Mouse (Mus musculus) megakaryocyte, embryonic 14.5 days (primary cell): ENCODE measurements around the gene Aph1a. TPM values are rescaled to one million over a fixed set of nuclear protein-coding genes. Genes with fewer than 3 reads are reported as not detected.

Experiments used
- H3K27me3 ChIP-seq: replicated peaks from 2 replicates; pipeline ENCODE3; 2012; ENCODE audit warnings: inconsistent platforms
- H3K36me3 ChIP-seq: replicated peaks from 2 replicates; pipeline ENCODE3; 2012; ENCODE audit warnings: low read length, inconsistent platforms, mixed read lengths
- H3K4me1 ChIP-seq: 2 replicates; pipeline ENCODE4 v1.6.1; 2012; ENCODE audit warnings: inconsistent platforms
- H3K4me3 ChIP-seq: replicated peaks from 2 replicates; pipeline ENCODE3; 2012; ENCODE audit warnings: moderate library complexity, mild to moderate bottlenecking, inconsistent platforms
- H3K9me3 ChIP-seq: 2 replicates; pipeline ENCODE4 v1.6.1; 2012; ENCODE audit warnings: inconsistent platforms
- FLI1 ChIP-seq: IDR thresholded peaks from 2 replicates; pipeline ENCODE4 v1.6.1; 2012; ENCODE audit warnings: low read length, inconsistent platforms, mixed read lengths
- GATA1 ChIP-seq: IDR thresholded peaks from 3 replicates; pipeline ENCODE4 v1.6.1; 2012; ENCODE audit warnings: mixed read lengths, low read length, inconsistent platforms, borderline replicate concordance
- polyA plus RNA-seq: library from polyadenylated mRNA; stranded (reverse); fragments of >175 nt; gene quantifications from 2 replicates; pipeline ENCODE4 v1.2.3, GENCODE M21; 2012; ENCODE audit warnings: low replicate concordance; ENCODE audit not compliant: insufficient read depth

The Aph1a gene
- polyA plus RNA-seq, 1 experiment, result 61.7 TPM

DNA sequence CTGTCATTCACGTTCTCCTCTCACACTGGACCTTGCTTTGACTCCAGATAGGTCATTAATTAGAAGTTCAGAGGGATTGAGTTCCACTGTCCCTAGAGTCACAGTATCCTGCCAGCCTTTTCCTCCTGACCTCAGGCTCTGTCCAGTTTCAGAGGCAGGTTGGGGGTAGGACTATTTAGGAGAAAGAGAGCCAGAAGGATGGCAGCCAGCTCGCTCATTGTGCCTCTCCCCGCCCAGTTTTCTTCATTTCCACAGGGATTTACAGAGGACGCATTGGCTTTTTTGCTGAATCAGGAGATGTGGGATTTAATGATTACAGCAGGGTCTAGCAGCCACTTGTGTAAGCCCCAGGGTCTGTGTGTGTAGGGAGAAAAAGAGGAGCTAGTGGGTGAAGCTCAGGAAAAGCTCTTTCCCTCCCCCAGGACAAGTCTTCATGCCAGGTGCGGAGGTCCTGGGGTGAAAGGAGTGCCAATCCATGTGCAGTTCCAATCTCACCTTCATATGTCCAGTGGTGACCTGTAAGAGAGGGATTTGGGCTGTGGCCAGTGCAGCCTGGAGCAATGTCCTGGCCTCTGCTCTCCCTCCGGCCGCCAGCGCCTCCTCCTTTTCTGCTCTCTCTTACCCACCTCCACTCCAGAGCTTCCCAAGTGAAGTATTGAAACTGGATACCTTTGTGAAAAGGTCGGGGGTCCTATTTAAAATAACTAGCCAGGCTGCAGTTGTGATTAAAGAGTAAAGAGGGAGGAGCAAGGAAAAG is 8.0 kb downstream of the Aph1a start:
- Histone ChIP-seq H3K4me1 (peaks cover 47% of the 10 kb centered on the region), H3K9me3 (no peaks in the 10 kb centered on the region), H3K4me3 (no peak overlapping the region), H3K36me3 (peaks cover 8% of the 10 kb centered on the region), H3K27me3 (peaks cover 60% of the 10 kb centered on the region)
- TF ChIP-seq GATA1 (no peak), FLI1 (no peak)

- Histone ChIP-seq H3K9me3 (no peaks in the 10 kb centered on the region), H3K4me1 (peaks cover 52% of the 10 kb centered on the region), H3K4me3 (no peak overlapping the region), H3K27me3 (peaks cover 60% of the 10 kb centered on the region), H3K36me3 (peaks cover 7% of the 10 kb centered on the region)
- no peak for TF ChIP-seq GATA1
- no peak for TF ChIP-seq FLI1
Observed at GRCm38 (mm10) chr3:95902373-95902625, 8.5 kb downstream of the Aph1a start.

DNA sequence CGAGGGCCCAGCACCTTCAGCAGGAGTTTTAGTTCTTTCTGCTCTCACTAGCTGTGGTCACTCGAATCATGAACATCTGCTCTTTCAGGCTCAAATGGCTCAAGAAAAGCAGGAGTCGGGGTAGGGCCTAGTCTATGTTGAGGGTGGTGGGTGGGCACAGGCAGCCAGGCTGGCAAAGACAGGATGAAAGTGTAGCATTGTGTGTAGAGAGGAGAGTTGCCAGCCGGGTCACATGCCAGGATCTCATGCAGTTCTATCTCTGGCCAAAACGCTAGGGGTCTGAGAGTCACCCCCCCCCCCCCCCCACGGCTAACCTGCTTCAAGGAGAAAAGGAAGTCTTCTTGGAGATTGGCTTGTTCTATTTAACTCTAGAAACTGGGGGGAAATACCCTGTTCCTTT is 8.9 kb downstream of the Aph1a start:
- TF ChIP-seq FLI1, result no peak
- TF ChIP-seq GATA1, result no peak
- no peaks in the 10 kb centered on the region for H3K9me3 ChIP-seq
- peaks cover 4% of the 10 kb centered on the region for H3K36me3 ChIP-seq
- no peak overlapping the region for H3K4me3 ChIP-seq
- H3K4me1 ChIP-seq, result peaks cover 53% of the 10 kb centered on the region
- peaks cover 60% of the 10 kb centered on the region for H3K27me3 ChIP-seq

GRCm38 (mm10) chr3:95903753-95904502 is 10.2 kb downstream of the Aph1a start:
- H3K4me3 ChIP-seq, result peak overlapping the region; percentile 42
- peaks cover 62% of the 10 kb centered on the region for H3K27me3 ChIP-seq
- H3K36me3 ChIP-seq, result no peaks in the 10 kb centered on the region
- no peak for TF ChIP-seq GATA1
- no peak for TF ChIP-seq FLI1
- H3K4me1 ChIP-seq, result peaks cover 50% of the 10 kb centered on the region
- no peaks in the 10 kb centered on the region for H3K9me3 ChIP-seq

DNA sequence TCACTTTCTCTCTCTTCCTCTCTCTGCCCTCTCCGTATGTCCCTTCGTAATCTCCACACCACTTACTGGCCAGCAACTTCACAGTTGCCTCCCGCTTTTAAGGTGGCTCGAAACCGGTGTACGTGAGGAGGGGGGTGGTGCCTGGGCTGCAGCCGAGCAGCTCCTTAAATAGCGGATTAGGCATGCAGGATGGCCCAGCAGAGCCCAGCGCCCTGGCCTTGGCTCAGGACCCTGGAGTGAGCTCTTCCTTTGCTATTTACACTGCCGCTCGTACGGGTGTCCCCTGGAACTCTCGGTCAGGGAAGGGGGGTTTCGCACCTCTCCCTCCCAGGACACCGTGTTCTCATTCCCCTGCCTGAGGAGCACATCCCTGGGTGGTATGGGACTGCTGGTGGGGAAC is 10.8 kb downstream of the Aph1a start, which contains the start of gene Car14:
Gene Car14 (minus strand): TSS at position 124 of the 400 bp plus-strand sequence.
- TF ChIP-seq GATA1 (no peak), FLI1 (no peak)
- Histone ChIP-seq H3K9me3 (no peaks in the 10 kb centered on the region), H3K27me3 (peaks cover 61% of the 10 kb centered on the region)

GRCm38 (mm10) chr3:95905146-95905939 is 11.6 kb downstream of the Aph1a start:
- H3K4me3 ChIP-seq, result peak overlapping the region; percentile 88
- H3K27me3 ChIP-seq, result peaks cover 56% of the 10 kb centered on the region
- no peaks in the 10 kb centered on the region for H3K9me3 ChIP-seq
- peaks cover 50% of the 10 kb centered on the region for H3K4me1 ChIP-seq
- H3K36me3 ChIP-seq, result no peaks in the 10 kb centered on the region
- TF ChIP-seq FLI1, result no peak
- TF ChIP-seq GATA1, result no peak

More for the DNA sequence above, 10.8 kb downstream of the Aph1a start, which contains the start of gene Car14:
- Histone ChIP-seq H3K4me1 (peaks cover 50% of the 10 kb centered on the region), H3K36me3 (no peaks in the 10 kb centered on the region), H3K4me3 (peak within 1 kb of the TSS; percentile 88)

GRCm38 (mm10) chr3:95905940-95906492 is 12.2 kb downstream of the Aph1a start:
- peaks cover 56% of the 10 kb centered on the region for H3K27me3 ChIP-seq
- peak overlapping the region; percentile 90 for H3K4me3 ChIP-seq

DNA sequence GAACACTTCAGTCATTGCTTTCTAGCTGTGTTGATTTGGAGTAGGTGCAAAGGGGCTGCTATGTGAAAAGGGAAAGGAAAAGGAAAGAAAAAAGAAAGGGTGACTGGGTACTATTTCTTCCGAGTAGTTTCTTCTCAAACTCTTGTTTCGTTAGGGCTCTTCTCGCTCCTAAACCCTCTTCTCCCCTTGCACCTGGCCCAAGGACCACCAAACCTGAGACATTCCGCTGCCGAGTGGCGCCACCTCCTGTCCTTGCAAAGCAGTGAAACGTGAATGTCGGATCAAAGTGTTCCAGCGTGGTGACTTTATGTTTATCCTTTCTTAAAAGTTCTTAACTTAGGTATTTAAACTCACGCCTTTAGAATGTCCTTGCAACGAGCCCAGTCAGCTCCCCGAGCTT is 13.1 kb downstream of the Aph1a start:
- TF ChIP-seq FLI1 (no peak), GATA1 (no peak)
- Histone ChIP-seq H3K27me3 (peaks cover 47% of the 10 kb centered on the region), H3K36me3 (no peaks in the 10 kb centered on the region), H3K4me3 (peak overlapping the region; percentile 90), H3K9me3 (no peaks in the 10 kb centered on the region), H3K4me1 (peaks cover 54% of the 10 kb centered on the region)

More at GRCm38 (mm10) chr3:95905940-95906492, 12.2 kb downstream of the Aph1a start:
- TF ChIP-seq GATA1 (no peak), FLI1 (no peak)
- no peaks in the 10 kb centered on the region for H3K9me3 ChIP-seq
- peaks cover 55% of the 10 kb centered on the region for H3K4me1 ChIP-seq
- no peaks in the 10 kb centered on the region for H3K36me3 ChIP-seq

GRCm38 (mm10) chr3:95907613-95908012 is 13.8 kb downstream of the Aph1a start:
- TF ChIP-seq GATA1 (no peak), FLI1 (no peak)
- peaks cover 49% of the 10 kb centered on the region for H3K4me1 ChIP-seq
- H3K36me3 ChIP-seq, result no peaks in the 10 kb centered on the region
- peaks cover 40% of the 10 kb centered on the region for H3K27me3 ChIP-seq
- H3K9me3 ChIP-seq, result no peaks in the 10 kb centered on the region
- no peak overlapping the region for H3K4me3 ChIP-seq

GRCm38 (mm10) chr3:95914706-95915105 is 20.9 kb downstream of the Aph1a start:
- Histone ChIP-seq H3K4me3 (no peak overlapping the region), H3K36me3 (no peaks in the 10 kb centered on the region), H3K4me1 (peaks cover 16% of the 10 kb centered on the region), H3K27me3 (peaks cover 9% of the 10 kb centered on the region), H3K9me3 (no peaks in the 10 kb centered on the region)
- TF ChIP-seq FLI1 (no peak), GATA1 (no peak)
